Mouse (Mus musculus) embryonic facial prominence, embryonic 13.5 days (tissue): ENCODE measurements around the gene Gm11037. TPM values are rescaled to one million over a fixed set of nuclear protein-coding genes. Genes with fewer than 3 reads are reported as not detected.

Experiments
- ATAC-seq: fragments of 200-750 bp; cut with Nextera tagmentation; 2 replicates; pipeline ENCODE4 v1.8.0; 2017; ENCODE audit warnings: low read depth; ENCODE audit not compliant: insufficient number of reproducible peaks, insufficient read depth, low FRiP score, low TSS enrichment
- H3K27ac ChIP-seq: fragments of 300-500 bp; sonication (generic); 2 replicates; pipeline ENCODE4 v1.5.1; 2015; ENCODE audit warnings: moderate library complexity, mild to moderate bottlenecking, inconsistent platforms
- H3K27me3 ChIP-seq: fragments of 300-500 bp; sonication (generic); 2 replicates; pipeline ENCODE4 v1.6.1; 2015; ENCODE audit warnings: mild to moderate bottlenecking, inconsistent platforms
- H3K36me3 ChIP-seq: fragments of 300-500 bp; sonication (generic); 2 replicates; pipeline ENCODE4 v1.6.1; 2015; ENCODE audit warnings: mild to moderate bottlenecking, inconsistent platforms
- H3K4me1 ChIP-seq: fragments of 300-500 bp; sonication (generic); 2 replicates; pipeline ENCODE4 v1.6.1; 2015; ENCODE audit warnings: inconsistent platforms
- H3K4me2 ChIP-seq: fragments of 300-500 bp; sonication (generic); 2 replicates; pipeline ENCODE4 v1.6.1; 2015; ENCODE audit warnings: moderate library complexity, mild to moderate bottlenecking, inconsistent platforms
- H3K4me3 ChIP-seq: fragments of 300-500 bp; sonication (generic); 2 replicates; pipeline ENCODE4 v1.5.1; 2015; ENCODE audit warnings: mild to moderate bottlenecking, inconsistent platforms
- H3K9ac ChIP-seq: fragments of 300-500 bp; sonication (generic); 2 replicates; pipeline ENCODE4 v1.6.1; 2015; ENCODE audit warnings: mild to moderate bottlenecking, inconsistent platforms
- H3K9me3 ChIP-seq: fragments of 300-500 bp; sonication (generic); 2 replicates; pipeline ENCODE4 v1.6.1; 2016; ENCODE audit warnings: inconsistent platforms
- WGBS: fragments of 180-500 bp; shearing (Covaris S2); methylation state at CpG from one replicate; pipeline ENCODE4 v1.1.7; 2015; ENCODE audit warnings: mixed read lengths; 5-methylcytosine and 5-hydroxymethylcytosine counted together
- polyA plus RNA-seq: library from polyadenylated mRNA; unstranded; fragments of >200 nt; fragmentation: Nextera tagmentation; extraction: Ambion mirVana; gene quantifications from 2 replicates; pipeline ENCODE4 v1.2.1, GENCODE M21; 2015

The Gm11037 gene
- polyA plus RNA-seq, 1 experiment from 2014 or later = not detected

- Histone ChIP-seq H3K27me3 (no peaks in the 10 kb centered on the region), H3K4me2 (peak overlapping the region; percentile 88), H3K27ac (peak overlapping the region; percentile 93; the same call in 1 of the 2 replicates), H3K9me3 (no peaks in the 10 kb centered on the region), H3K4me1 (peaks cover 36% of the 10 kb centered on the region), H3K4me3 (peak overlapping the region; percentile 76), H3K36me3 (0 out of 2 replicates have a peak, but pooled peaks cover 10% of the 10 kb centered on the region), H3K9ac (peak overlapping the region; percentile 87)
- under 1% methylated on average over 18 of the region's 18 CpGs for WGBS
- ATAC-seq = peak; percentile 38
These were observed 26.2 kb downstream of the Gm11037 start for GRCm38 (mm10) chr2:131159491-131159910.

GRCm38 (mm10) chr2:131159938-131160581 is 26.8 kb downstream of the Gm11037 start, which contains the start of gene 1700037H04Rik:
1700037H04Rik (minus strand) TSS chr2:131160081.
- Histone ChIP-seq H3K9ac (peak within 1 kb of the TSS; percentile 87), H3K36me3 (0 out of 2 replicates have a peak, but pooled peaks cover 5% of the 10 kb centered on the region), H3K9me3 (no peaks in the 10 kb centered on the region), H3K27ac (peak within 1 kb of the TSS; percentile 93), H3K27me3 (no peaks in the 10 kb centered on the region), H3K4me1 (peaks cover 36% of the 10 kb centered on the region), H3K4me3 (peak within 1 kb of the TSS; percentile 76), H3K4me2 (peak within 1 kb of the TSS; percentile 88)
- WGBS = under 1% methylated on average over 54 of the region's 54 CpGs
- ATAC-seq = peak; percentile 96

- no peak for ATAC-seq
- Histone ChIP-seq H3K9ac (peak overlapping the region; percentile 74), H3K27me3 (no peaks in the 10 kb centered on the region), H3K4me1 (peaks cover 36% of the 10 kb centered on the region), H3K36me3 (no peaks in the 10 kb centered on the region), H3K9me3 (no peaks in the 10 kb centered on the region), H3K27ac (peak overlapping the region; percentile 93), H3K4me3 (peak overlapping the region; percentile 76), H3K4me2 (peak overlapping the region; percentile 88)
- WGBS = under 1% methylated on average over 17 of the region's 17 CpGs
These were observed 27.4 kb downstream of the Gm11037 start for GRCm38 (mm10) chr2:131160671-131161111.

GRCm38 (mm10) chr2:131163924-131164323 is 30.6 kb downstream of the Gm11037 start:
- H3K9ac ChIP-seq = no peak overlapping the region
- no peaks in the 10 kb centered on the region for H3K9me3 ChIP-seq
- no peaks in the 10 kb centered on the region for H3K36me3 ChIP-seq
- no peak overlapping the region for H3K4me2 ChIP-seq
- no peak overlapping the region for H3K4me3 ChIP-seq
- peak overlapping the region; percentile 48 for H3K27ac ChIP-seq
- peaks cover 19% of the 10 kb centered on the region for H3K4me1 ChIP-seq
- whole genome bisulfite sequencing = 56% methylated on average over 7 of the region's 7 CpGs
- H3K27me3 ChIP-seq = no peaks in the 10 kb centered on the region
- no peak for ATAC-seq

- no peak overlapping the region for H3K4me3 ChIP-seq
- no peak overlapping the region for H3K9ac ChIP-seq
- peaks cover 29% of the 10 kb centered on the region for H3K4me1 ChIP-seq
- H3K4me2 ChIP-seq = no peak overlapping the region
- H3K27ac ChIP-seq = no peak overlapping the region
- 76% methylated on average over 2 of the region's 2 CpGs for WGBS
- no peaks in the 10 kb centered on the region for H3K36me3 ChIP-seq
- H3K27me3 ChIP-seq = peaks cover 10% of the 10 kb centered on the region
- no peak for ATAC-seq
- H3K9me3 ChIP-seq = no peaks in the 10 kb centered on the region
These were observed 32.9 kb downstream of the Gm11037 start for GRCm38 (mm10) chr2:131166172-131166571.

GRCm38 (mm10) chr2:131167984-131168383 is 34.7 kb downstream of the Gm11037 start:
- Histone ChIP-seq H3K4me3 (no peak overlapping the region), H3K4me2 (no peak overlapping the region), H3K36me3 (no peaks in the 10 kb centered on the region), H3K4me1 (peaks cover 38% of the 10 kb centered on the region), H3K27me3 (peaks cover 28% of the 10 kb centered on the region), H3K9me3 (no peaks in the 10 kb centered on the region), H3K27ac (no peak overlapping the region), H3K9ac (no peak overlapping the region)
- ATAC-seq = no peak
- WGBS = 80% methylated on average over 6 of the region's 6 CpGs

- WGBS = 75% methylated on average over 1 of the region's 1 CpGs
- no peak overlapping the region for H3K27ac ChIP-seq
- no peak overlapping the region for H3K4me3 ChIP-seq
- H3K27me3 ChIP-seq = peaks cover 38% of the 10 kb centered on the region
- ATAC-seq = no peak
- H3K9me3 ChIP-seq = no peaks in the 10 kb centered on the region
- H3K36me3 ChIP-seq = no peaks in the 10 kb centered on the region
- no peak overlapping the region for H3K4me2 ChIP-seq
- no peak overlapping the region for H3K9ac ChIP-seq
- H3K4me1 ChIP-seq = peaks cover 37% of the 10 kb centered on the region
These were observed 35.6 kb downstream of the Gm11037 start for GRCm38 (mm10) chr2:131168914-131169313.

GRCm38 (mm10) chr2:131170936-131171335 is 37.6 kb downstream of the Gm11037 start:
- no peaks in the 10 kb centered on the region for H3K36me3 ChIP-seq
- peak overlapping the region; percentile 63 for H3K4me2 ChIP-seq
- peak overlapping the region; percentile 40 for H3K4me3 ChIP-seq
- peak overlapping the region; percentile 58 for H3K9ac ChIP-seq
- H3K27ac ChIP-seq = no peak overlapping the region
- H3K9me3 ChIP-seq = no peaks in the 10 kb centered on the region
- WGBS = 14% methylated on average over 9 of the region's 9 CpGs
- no peak for ATAC-seq
- peaks cover 45% of the 10 kb centered on the region for H3K4me1 ChIP-seq
- peaks cover 38% of the 10 kb centered on the region for H3K27me3 ChIP-seq

- Histone ChIP-seq H3K9me3 (no peaks in the 10 kb centered on the region), H3K9ac (peak overlapping the region; percentile 58), H3K4me2 (peak overlapping the region; percentile 63), H3K36me3 (no peaks in the 10 kb centered on the region; the same call in 1 of the 2 replicates), H3K27me3 (peaks cover 38% of the 10 kb centered on the region), H3K27ac (no peak overlapping the region), H3K4me3 (peak overlapping the region; percentile 40), H3K4me1 (peaks cover 52% of the 10 kb centered on the region)
- peak; percentile 39; the same call in 1 of the 2 replicates for ATAC-seq
- 3% methylated on average over 43 of the region's 43 CpGs for WGBS
These were observed 38.3 kb downstream of the Gm11037 start for GRCm38 (mm10) chr2:131171401-131172104.

GRCm38 (mm10) chr2:131172322-131172721 is 39.0 kb downstream of the Gm11037 start:
- Histone ChIP-seq H3K4me2 (no peak overlapping the region), H3K9me3 (no peaks in the 10 kb centered on the region), H3K4me3 (no peak overlapping the region), H3K27me3 (peaks cover 38% of the 10 kb centered on the region), H3K36me3 (peaks cover 6% of the 10 kb centered on the region), H3K9ac (no peak overlapping the region), H3K4me1 (peaks cover 59% of the 10 kb centered on the region), H3K27ac (no peak overlapping the region)
- ATAC-seq = no peak
- WGBS = 38% methylated on average over 9 of the region's 9 CpGs

GRCm38 (mm10) chr2:131174700-131175099 is 41.4 kb downstream of the Gm11037 start:
- Histone ChIP-seq H3K9me3 (no peaks in the 10 kb centered on the region), H3K27me3 (peaks cover 38% of the 10 kb centered on the region), H3K9ac (peak overlapping the region; percentile 33; the same call in 1 of the 2 replicates), H3K36me3 (peaks cover 13% of the 10 kb centered on the region), H3K27ac (no peak overlapping the region), H3K4me3 (peak overlapping the region; percentile 44), H3K4me1 (peaks cover 71% of the 10 kb centered on the region), H3K4me2 (peak overlapping the region; percentile 73)
- ATAC-seq = no peak
- WGBS = 7% methylated on average over 11 of the region's 11 CpGs
